Mouse (Mus musculus) ES-E14 (cell line): Measurements from ENCODE around the gene Ikzf3.

ENCODE experiments used
- HCFC1 ChIP-seq: IDR thresholded peaks from 2 replicates; pipeline ENCODE4 v1.6.1; 2012; ENCODE audit warnings: low read length, inconsistent platforms, borderline replicate concordance; ENCODE audit not compliant: insufficient read depth
- MAFK ChIP-seq: IDR thresholded peaks from 2 replicates; pipeline ENCODE4 v1.6.1; 2014; ENCODE audit warnings: mild to moderate bottlenecking, low read depth, low read length, inconsistent platforms; ENCODE audit not compliant: insufficient read depth
- ZNF384 ChIP-seq: IDR thresholded peaks from 2 replicates; pipeline ENCODE4 v1.6.1; 2012; ENCODE audit warnings: low read depth, low read length, inconsistent platforms

DNA sequence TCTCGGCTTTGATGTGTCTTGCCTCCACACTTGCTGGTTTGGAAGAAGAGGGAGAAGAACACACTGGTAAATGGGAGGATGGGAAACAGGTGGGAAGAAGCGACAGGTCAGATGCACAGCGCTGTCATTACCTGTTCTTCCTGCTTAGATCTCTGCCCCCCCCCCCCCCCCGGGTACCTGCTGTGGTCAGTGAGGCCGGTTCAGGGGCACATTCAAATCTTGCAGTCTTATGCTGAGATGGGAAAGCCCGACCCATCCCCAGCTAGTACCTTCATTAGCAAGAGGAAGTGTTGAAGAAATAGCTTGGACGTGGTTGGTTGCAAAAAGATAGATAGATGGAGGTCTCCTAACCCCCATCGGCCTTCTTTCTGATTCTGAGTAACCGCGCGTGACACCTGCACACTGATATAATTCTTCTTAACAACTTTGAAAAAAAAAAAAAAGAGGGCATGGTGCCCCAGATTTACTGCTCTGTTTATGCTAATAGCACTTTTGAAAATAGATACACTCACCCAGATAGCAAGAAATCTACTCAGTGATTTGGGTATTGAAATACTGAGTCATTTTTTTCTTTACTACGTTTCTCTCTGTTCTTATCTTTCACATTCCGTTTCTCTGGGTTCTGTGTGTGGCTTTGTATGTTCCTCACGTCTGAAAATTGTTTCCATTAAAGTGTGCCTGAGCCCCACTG, 68.7 kb downstream of the Ikzf3 start:
- TF ChIP-seq MAFK (no peak), ZNF384 (no peak), HCFC1 (no peak)
